Comparison of ENCODE assay signal across 11 mouse cellular contexts in genomic region chr5:106785065-106785464, GRCm38 (mm10).
A peak's percentile ranks its signal among the peaks of the same experiment; 100 is the strongest.
DNase-seq lines count a peak whose midpoint lies in the region; ATAC-seq and TF ChIP-seq lines count a peak whose summit lies in the region.
"Had no signal": no experiment of that assay in that cellular context is flagged by ENCODE, and none has a peak within 500 bp of the region (broad histone marks: within the 10 kb centered on the region; RNA-seq: fewer than 3 reads in every experiment).

No protein-coding gene starts in this region.

- no peak overlapping the region; the same call in 1 of the 2 replicates for H3K9ac ChIP-seq in heart, embryonic 14.5 days (ENCODE audit: low read length)
- H3K9ac ChIP-seq in lung, embryonic 16.5 days (ENCODE audit: low read length), result no peak overlapping the region
- no peak overlapping the region for H3K9ac ChIP-seq in embryonic facial prominence, embryonic 12.5 days

- H3K4me2 ChIP-seq in heart, embryonic 14.5 days (ENCODE audit: low read length), result peak overlapping the region; percentile 83
- peak overlapping the region; percentile 39; the same call in 1 of the 2 replicates for H3K4me2 ChIP-seq in lung, embryonic 16.5 days (ENCODE audit: low read depth, low read length)
- 0 out of 2 replicates have a peak overlapping the region, but pooled peaks have one; percentile 15 for H3K4me2 ChIP-seq in embryonic facial prominence, embryonic 12.5 days (replicated peaks)

- peaks cover 2 to 4% of the 10 kb centered on the region in 2 experiments for H3K4me1 ChIP-seq in heart, embryonic 14.5 days (ENCODE audit: control insufficient read depth in 2 of 2, insufficient read depth in 2 of 2, low read length in 2 of 2)
- H3K4me1 ChIP-seq in lung, embryonic 16.5 days (replicated peaks; ENCODE audit: control insufficient read depth, insufficient read depth, low read length), result peaks cover 5% of the 10 kb centered on the region; the same call in 1 of the 2 replicates
- no peaks in the 10 kb centered on the region for H3K4me1 ChIP-seq in lung, adult 2 months (ENCODE audit: control insufficient read depth, insufficient read depth, low read length)
- peaks cover 9% of the 10 kb centered on the region for H3K4me1 ChIP-seq in embryonic facial prominence, embryonic 12.5 days
- peaks cover 7% of the 10 kb centered on the region for H3K4me1 ChIP-seq in thymus, adult 2 months (replicated peaks; ENCODE audit: control insufficient read depth, insufficient read depth, low read length)

- no peaks in the 10 kb centered on the region for H3K36me3 ChIP-seq in heart, embryonic 14.5 days (ENCODE audit: control insufficient read depth, insufficient read depth, low read length)
- H3K36me3 ChIP-seq in lung, embryonic 16.5 days (ENCODE audit: control insufficient read depth, insufficient read depth, low read length), result no peaks in the 10 kb centered on the region
- no peaks in the 10 kb centered on the region for H3K36me3 ChIP-seq in embryonic facial prominence, embryonic 12.5 days
- no peaks in the 10 kb centered on the region for H3K36me3 ChIP-seq in thymus, adult 2 months (ENCODE audit: control insufficient read depth, insufficient read depth, low read length)

- peak overlapping the region; percentile 6 to 35; a peak in 3 of 4 replicates for H3K4me3 ChIP-seq in heart, embryonic 14.5 days (ENCODE audit: control insufficient read depth in 1 of 2, insufficient read depth in 1 of 2, low read depth in 1 of 2, low read length in 2 of 2)
- no peak overlapping the region for H3K4me3 ChIP-seq in lung, embryonic 16.5 days (ENCODE audit: low read length)
- H3K4me3 ChIP-seq in lung, adult 2 months (replicated peaks; ENCODE audit: extremely low read depth, low read depth, low read length), result no peak overlapping the region
- no peak overlapping the region for H3K4me3 ChIP-seq in embryonic facial prominence, embryonic 12.5 days
- no peak overlapping the region for H3K4me3 ChIP-seq in thymus, adult 2 months (ENCODE audit: control insufficient read depth, insufficient read depth, low read length)

- intact Hi-C loops in gastrocnemius, postnatal 36 days (cut with DNase I), result no loop called here

- WGBS in heart, embryonic 14.5 days, result 66% methylated on average over 2 of the region's 2 CpGs
- 75% methylated on average over 2 of the region's 2 CpGs for WGBS in lung, embryonic 16.5 days
- 67% methylated on average over 2 of the region's 2 CpGs for WGBS in lung, adult 2 months
- 74% methylated on average over 2 of the region's 2 CpGs for WGBS in embryonic facial prominence, embryonic 12.5 days
- 67% methylated on average over 2 of the region's 2 CpGs for WGBS in thymus, adult 2 months

- ATAC-seq in heart, embryonic 14.5 days (ENCODE audit: insufficient number of reproducible peaks, insufficient read depth, low FRiP score, low read depth), result no peak
- no peak for ATAC-seq in lung, embryonic 16.5 days (ENCODE audit: low read depth)
- ATAC-seq in embryonic facial prominence, embryonic 12.5 days (ENCODE audit: insufficient number of reproducible peaks, insufficient read depth, low FRiP score, low TSS enrichment), result no peak
- ATAC-seq: hindbrain, embryonic 16.5 days had no signal

- H3K27ac ChIP-seq in heart, embryonic 14.5 days (replicated peaks in 1 of 2; ENCODE audit: control insufficient read depth in 1 of 2, insufficient read depth in 1 of 2, low read depth in 2 of 2, low read length in 2 of 2), result no peak overlapping the region
- H3K27ac ChIP-seq in lung, embryonic 16.5 days (ENCODE audit: low read length), result no peak overlapping the region
- H3K27ac ChIP-seq in embryonic facial prominence, embryonic 12.5 days, result no peak overlapping the region
- H3K27ac ChIP-seq in thymus, adult 2 months (ENCODE audit: control insufficient read depth, insufficient read depth, low read length), result no peak overlapping the region

- TF ChIP-seq POLR2A in lung, adult 2 months (IDR thresholded peaks at IDR 0.05; ENCODE audit: borderline replicate concordance, extremely low read depth, low read depth, low read length), result no peak
- TF ChIP-seq POLR2A in thymus, adult 2 months (IDR thresholded peaks at IDR 0.05; ENCODE audit: control insufficient read depth, extremely low read depth, insufficient read depth, low read length, poor library complexity), result no peak

- no peaks in the 10 kb centered on the region for H3K9me3 ChIP-seq in heart, embryonic 14.5 days (ENCODE audit: control insufficient read depth, low read length)
- no peaks in the 10 kb centered on the region for H3K9me3 ChIP-seq in lung, embryonic 16.5 days (ENCODE audit: control insufficient read depth, low read length)
- no peaks in the 10 kb centered on the region for H3K9me3 ChIP-seq in embryonic facial prominence, embryonic 12.5 days

- TF ChIP-seq CTCF in lung, adult 2 months (IDR thresholded peaks at IDR 0.05; ENCODE audit: insufficient read depth, low read length), result no peak
- no peak for TF ChIP-seq CTCF in thymus, adult 2 months (IDR thresholded peaks at IDR 0.05; ENCODE audit: borderline replicate concordance, control insufficient read depth, extremely low read depth, insufficient read depth, low read length, poor library complexity)

- DNase-seq in heart, adult 8-10 months (ENCODE audit: low spot score), result no peak
- DNase-seq in lung, adult 2 months, result no peak
- DNase-seq in thymus, adult 2 months, result peak; percentile 30
- DNase-seq in gastrocnemius, postnatal 36 days, result no peak
- no peak for DNase-seq in ovary, postnatal 10 days (ENCODE audit: low spot score)
- DNase-seq: cerebellum, adult 8-10 months; kidney, postnatal 25 days had no signal

- no peaks in the 10 kb centered on the region for H3K27me3 ChIP-seq in heart, embryonic 14.5 days (ENCODE audit: control insufficient read depth, insufficient read depth, low read length)
- H3K27me3 ChIP-seq in lung, embryonic 16.5 days (ENCODE audit: control insufficient read depth, insufficient read depth, low read depth, low read length), result no peaks in the 10 kb centered on the region
- H3K27me3 ChIP-seq in embryonic facial prominence, embryonic 12.5 days, result no peaks in the 10 kb centered on the region
- no peaks in the 10 kb centered on the region; the same call in 1 of the 2 replicates for H3K27me3 ChIP-seq in thymus, adult 2 months (ENCODE audit: control insufficient read depth, insufficient read depth, low read length)

Comparison
In these comparisons a context has a peak if more than half of its experiments do, and no peak if none do; other contexts are left out.
1. H3K4me2 ChIP-seq: peak in every context shown above with its lines; median percentile 83 in heart, embryonic 14.5 days; 39 in lung, embryonic 16.5 days; 15 in embryonic facial prominence, embryonic 12.5 days.
2. H3K4me3 ChIP-seq: peak in heart, embryonic 14.5 days (2 of 2); none in lung, embryonic 16.5 days (single experiment), lung, adult 2 months (single experiment), embryonic facial prominence, embryonic 12.5 days (single experiment) and thymus, adult 2 months (single experiment).